Mouse (Mus musculus) cerebellum, adult 11 months (tissue): ENCODE data around the gene Kcnh6.

Experiments
- DNase-seq: peaks from one replicate; pipeline ENCODE4 v3.0.0; 2022

Gene Kcnh6

GRCm38 (mm10) chr11:106007821-106008220, at the start of gene Kcnh6:
TSS of gene Kcnh6 (plus strand) at chr11:106008124.
- no peak for DNase-seq

- DNase-seq = no peak
These were observed 49.4 kb upstream of the Kcnh6 start for GRCm38 (mm10) chr11:105958566-105958965.

DNA sequence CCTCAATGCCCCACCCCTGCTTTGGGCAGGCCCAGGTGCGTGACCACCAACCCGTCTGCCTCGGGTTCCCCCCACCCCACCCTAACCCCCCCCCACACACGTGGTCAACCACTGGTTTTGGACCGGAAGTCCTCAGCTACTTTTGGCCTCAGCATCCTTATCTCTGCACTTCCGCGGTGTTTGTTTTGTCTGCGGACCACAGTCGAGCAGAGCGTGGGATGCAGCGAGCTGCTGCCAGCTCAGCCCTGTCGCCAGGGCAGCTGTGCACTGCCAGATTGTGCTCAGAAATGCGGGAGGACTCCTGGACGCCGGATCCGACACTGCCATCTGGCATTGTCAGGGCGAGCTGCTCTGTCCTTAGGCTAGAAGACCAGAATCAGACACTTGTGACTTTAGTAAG, 48.6 kb upstream of the Kcnh6 start:
- DNase-seq = no peak

DNA sequence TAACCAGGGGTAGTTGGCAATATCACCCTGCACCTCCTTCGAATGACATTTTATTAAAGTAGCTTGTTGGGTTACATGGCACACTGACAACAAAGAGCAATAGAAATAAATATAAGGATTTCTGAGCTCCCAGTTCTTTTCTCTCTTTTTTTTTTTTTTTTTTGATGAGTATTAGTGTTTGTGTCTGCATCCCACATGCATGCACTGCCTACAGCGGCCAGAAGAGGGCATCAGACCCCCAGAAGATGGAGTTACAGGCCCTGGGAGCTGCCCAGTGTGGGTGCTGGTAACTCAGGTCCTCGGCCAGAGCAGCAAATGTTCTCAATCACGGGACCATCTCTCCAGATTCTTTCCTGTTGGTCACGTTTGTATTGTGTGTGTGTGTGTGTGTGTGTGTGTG, 43.2 kb upstream of the Kcnh6 start:
- no peak for DNase-seq

DNA sequence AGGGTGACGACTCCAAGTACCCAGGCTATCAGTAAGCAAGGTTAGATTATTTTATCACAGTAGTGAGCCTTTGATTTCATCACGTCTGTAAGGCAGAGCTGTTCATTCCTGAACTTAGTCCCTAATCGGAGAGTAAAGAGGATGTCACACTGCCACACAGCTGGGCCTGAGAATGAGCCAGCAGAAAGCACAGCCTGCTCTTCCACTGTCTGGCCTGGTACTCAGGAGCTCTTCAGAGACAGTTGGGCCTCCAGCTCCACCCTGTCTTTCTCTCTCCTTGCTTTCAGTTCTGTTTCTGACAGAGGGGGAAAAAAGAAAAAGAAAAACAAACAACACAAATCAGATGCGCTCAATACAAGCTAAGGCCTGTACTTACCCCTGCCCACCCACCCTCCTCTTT, 41.6 kb upstream of the Kcnh6 start:
- DNase-seq = no peak

GRCm38 (mm10) chr11:105967741-105968574, 40.0 kb upstream of the Kcnh6 start, which contains the start of gene Ace:
TSS of gene Ace (plus strand) at chr11:105967945.
- DNase-seq = no peak

DNA sequence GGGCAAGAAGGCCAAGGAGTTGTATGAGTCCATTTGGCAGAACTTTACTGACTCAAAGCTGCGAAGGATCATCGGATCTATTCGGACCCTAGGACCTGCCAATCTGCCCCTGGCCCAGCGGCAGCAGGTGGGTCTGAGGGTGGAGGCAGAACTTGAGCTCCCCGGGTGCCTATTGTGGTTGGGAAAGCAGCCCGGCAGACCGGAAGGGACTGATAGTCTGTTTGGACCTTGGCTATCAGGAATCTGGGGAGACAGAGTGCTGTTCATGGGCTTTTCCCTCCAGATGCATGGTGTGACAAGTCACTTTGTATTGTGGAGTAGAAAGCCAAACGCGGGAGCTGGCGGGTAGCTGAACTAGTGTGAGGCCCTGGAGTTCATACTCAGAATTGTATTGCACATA, 39.0 kb upstream of the Kcnh6 start:
- no peak for DNase-seq

DNA sequence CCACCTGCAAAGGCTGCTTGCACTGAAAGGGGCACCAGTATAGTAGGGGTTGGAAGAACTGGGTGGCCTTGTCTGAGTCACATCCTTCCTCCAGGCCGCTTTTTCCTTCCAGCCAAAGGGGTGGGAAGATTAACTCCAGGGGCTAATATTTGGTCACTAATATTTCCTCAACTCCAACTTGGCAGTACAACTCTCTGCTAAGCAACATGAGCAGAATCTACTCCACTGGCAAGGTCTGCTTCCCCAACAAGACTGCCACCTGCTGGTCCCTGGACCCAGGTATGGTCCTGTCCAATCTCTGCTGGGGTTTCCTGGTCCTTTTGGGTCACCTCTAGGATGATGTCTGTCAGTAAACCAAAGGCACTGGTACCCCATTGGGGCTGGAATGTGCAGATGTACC, 38.4 kb upstream of the Kcnh6 start:
- no peak for DNase-seq

DNA sequence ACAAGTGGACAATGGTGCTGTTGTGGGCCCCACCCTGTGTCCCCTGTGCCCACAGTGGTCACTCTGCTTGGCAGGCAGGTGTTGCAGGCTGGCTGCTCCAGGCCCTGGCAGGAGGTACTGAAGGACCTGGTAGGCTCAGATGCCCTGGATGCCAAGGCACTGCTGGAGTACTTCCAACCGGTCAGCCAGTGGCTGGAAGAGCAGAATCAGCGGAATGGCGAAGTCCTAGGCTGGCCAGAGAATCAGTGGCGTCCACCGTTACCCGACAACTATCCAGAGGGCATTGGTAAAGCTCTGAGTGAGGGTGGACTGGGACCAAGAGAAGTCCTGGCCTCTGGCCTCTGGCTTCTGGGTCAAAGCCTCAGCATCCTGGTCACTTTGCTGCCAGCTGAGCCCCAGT, 33.3 kb upstream of the Kcnh6 start:
- DNase-seq = peak; percentile 45

GRCm38 (mm10) chr11:105975050-105975449, 32.9 kb upstream of the Kcnh6 start:
- peak; percentile 45 for DNase-seq

DNA sequence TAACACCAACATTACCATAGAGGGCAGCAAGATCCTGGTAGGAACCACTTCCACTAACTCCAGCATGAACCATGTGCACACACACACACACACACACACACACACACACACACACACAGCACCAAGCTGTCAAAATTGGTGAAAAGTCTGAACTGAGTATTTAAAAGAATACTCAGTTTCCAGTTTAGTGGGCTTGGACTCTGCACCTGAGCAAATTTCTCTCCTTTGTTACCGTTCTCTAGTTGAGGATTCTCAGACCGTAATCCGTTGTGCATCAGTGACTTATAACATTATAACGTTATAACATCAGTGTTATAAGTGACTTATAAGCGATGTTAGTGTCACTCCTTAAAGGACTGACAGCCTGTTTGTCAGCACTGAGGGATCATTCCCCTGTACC, 32.3 kb upstream of the Kcnh6 start:
- DNase-seq = no peak

- DNase-seq = peak; percentile 36
These were observed 29.7 kb upstream of the Kcnh6 start for GRCm38 (mm10) chr11:105978232-105978631.

DNA sequence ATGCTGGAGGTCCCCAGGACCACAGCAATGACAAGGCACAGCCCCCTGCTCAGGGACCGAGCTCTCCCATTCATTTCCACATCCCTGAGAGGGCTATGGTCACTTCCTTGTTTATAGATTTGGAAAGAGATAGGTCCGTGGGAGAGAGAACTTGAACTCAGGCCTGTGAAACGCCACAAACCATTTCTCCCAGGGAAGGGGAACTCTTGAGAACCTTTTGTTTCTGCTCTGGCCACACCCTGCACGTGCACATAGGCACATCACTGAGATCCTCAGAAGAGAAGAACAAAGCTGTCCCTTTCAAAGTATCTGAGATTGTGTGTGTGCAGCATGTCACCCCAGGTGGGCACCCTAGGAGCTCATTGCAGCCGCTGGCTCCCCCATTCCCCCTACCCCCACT, 29.3 kb upstream of the Kcnh6 start:
- no peak for DNase-seq

- DNase-seq = no peak
These were observed 23.5 kb upstream of the Kcnh6 start for GRCm38 (mm10) chr11:105984452-105984851.

GRCm38 (mm10) chr11:105987446-105987845, 20.5 kb upstream of the Kcnh6 start:
- no peak for DNase-seq

- no peak for DNase-seq
These were observed 18.5 kb upstream of the Kcnh6 start for GRCm38 (mm10) chr11:105989446-105989845.

- DNase-seq = no peak
These were observed 17.7 kb upstream of the Kcnh6 start for GRCm38 (mm10) chr11:105990231-105990630.

DNA sequence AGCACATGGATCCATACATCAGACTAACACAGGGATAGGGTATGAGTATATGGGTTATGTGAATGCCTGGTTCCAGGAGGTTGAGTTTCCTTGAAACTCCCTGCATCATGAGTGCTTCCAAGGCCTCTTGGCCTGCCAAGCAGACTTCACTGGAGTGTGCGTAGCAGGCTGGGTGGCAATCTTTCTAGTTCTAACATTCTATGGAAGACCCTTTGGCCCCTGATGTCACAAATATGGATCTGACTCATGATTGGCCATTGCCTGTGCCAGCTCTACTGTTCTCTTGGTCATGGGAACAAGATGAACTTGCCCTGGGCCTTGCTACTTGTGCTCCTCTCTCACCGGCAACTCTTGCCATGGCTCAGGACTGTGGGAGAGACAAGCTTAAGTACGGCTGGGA, 13.5 kb upstream of the Kcnh6 start, which contains the start of gene Ace3:
Gene Ace3 (plus strand): TSS at position 301 of the 400 bp plus-strand sequence.
- DNase-seq = no peak

DNA sequence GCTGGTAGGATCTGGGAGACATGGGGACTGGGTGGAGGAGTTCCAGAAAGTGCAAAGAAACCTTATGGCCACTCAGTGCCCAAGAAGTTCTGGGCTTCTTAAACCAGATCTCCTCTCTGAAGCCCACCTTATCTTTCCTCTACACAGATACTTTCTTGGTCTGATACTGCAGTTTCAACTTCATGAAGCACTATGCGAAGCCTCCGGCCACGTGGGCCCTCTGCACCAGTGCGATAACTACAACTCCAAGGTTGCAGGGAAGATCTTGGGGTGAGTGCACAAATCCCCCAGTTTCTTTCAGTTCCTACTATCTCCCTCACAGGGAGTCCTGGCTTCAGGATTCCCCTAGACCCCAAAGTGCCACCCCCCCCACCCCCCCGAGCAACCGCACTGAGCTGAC, 7.9 kb upstream of the Kcnh6 start:
- DNase-seq = no peak

DNA sequence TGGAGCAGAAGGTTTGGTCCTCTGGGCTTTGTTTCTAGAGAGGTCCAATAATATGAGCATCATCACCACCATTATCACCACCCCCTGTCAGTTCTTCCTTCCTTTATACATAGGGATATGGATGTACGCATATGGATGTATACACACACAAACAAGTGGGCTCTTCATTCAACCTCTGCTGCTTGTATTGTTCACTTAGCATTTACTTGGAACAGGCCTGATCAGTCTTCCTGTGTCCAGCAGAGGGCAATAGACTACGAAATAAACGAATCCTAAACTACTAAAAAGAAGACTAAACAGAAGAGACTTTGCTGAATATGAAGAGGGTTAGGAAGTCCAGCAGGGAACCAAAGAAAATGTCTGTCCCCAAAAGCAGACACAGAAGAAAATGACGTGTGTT, 6.2 kb upstream of the Kcnh6 start:
- DNase-seq = no peak

DNA sequence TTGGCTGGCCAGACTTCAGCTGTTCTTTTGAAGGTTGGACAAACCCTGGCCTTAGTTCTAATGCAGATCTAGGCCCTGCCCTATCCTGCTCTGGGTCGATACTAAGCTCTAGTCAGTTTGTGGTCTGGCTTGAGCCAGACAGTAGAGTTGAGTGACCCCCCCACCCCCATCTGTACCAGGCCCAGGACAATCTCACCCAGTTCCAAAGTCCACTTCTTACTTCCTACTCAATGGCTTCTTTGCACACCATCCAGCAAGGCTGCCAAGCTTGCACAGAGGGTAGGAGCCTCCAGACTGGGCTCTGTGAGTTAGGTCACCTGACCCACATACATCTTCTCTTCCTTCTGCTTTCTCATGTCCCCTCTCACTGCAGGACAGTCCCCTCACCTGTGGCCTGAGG, 3.3 kb upstream of the Kcnh6 start:
- DNase-seq = no peak

DNA sequence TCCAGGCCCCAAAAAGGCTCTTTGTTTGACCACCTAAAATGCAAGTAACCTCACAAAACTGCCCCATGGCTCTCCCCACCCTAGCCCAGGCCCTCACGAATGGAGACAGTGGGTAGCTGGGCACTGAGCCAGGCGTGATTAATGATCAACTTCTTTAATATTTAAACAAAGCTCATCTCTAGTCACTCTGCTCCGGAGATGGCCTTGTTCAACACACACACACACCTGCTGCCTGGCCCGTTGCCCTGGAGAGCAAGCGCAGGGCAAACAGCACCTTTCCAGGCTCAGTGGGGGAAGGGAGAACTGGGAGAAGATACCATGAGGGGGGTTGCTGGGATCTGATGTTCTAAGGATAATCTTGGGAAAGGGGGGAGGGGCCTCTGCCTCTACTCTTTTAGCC, 2.0 kb upstream of the Kcnh6 start:
- DNase-seq = no peak

DNA sequence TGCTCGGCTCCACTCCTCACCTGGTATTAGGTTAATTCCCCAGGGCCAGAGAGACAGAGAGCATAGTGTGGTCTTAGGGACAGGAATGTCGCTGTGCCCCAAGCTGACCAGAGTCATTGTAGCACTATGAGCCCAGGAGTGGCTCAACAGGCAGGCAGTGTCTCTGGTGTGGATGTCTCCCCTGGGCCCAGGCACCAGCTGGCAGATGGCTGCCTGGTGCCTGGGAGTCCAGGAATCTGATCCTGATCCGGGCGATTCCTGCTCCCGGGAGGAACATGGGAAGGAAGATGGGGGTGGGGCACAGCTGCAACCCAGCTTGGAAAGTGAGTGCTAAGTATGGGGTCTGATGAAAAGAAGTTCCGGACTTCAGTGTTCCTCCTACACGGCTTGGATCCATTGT, 4.8 kb downstream of the Kcnh6 start:
- no peak for DNase-seq

GRCm38 (mm10) chr11:106013556-106014225, 5.8 kb downstream of the Kcnh6 start:
- DNase-seq = no peak
